Mouse (Mus musculus): ENCODE results near the gene Nit2.

- TF ChIP-seq POLR2A (IDR thresholded peaks at IDR 0.05; ENCODE audit: extremely low read depth, insufficient read depth, low read length) (no peak), CTCF (IDR thresholded peaks at IDR 0.05; ENCODE audit: extremely low read depth, insufficient read depth, low read length) (no peak)
These were observed 33.5 kb downstream of the Nit2 start for GRCm38 (mm10) chr16:57133611-57134010.
